8 mouse cellular contexts compared by ENCODE assay signal in genomic region chr5:123344963-123345852, GRCm38 (mm10). TPM values are rescaled to one million over a fixed set of nuclear protein-coding genes. Genes with fewer than 3 reads are reported as not detected.
DNase-seq lines count a peak whose midpoint lies in the region; ATAC-seq lines count a peak whose summit lies in the region.

No protein-coding gene starts in this region.

- H3K9me3 ChIP-seq in forebrain, embryonic 11.5 days (ENCODE audit: control insufficient read depth, low read length): no peaks in the 10 kb centered on the region
- H3K9me3 ChIP-seq in lung, embryonic 16.5 days (ENCODE audit: control insufficient read depth, low read length): no peaks in the 10 kb centered on the region

- peak overlapping the region; percentile 98 for H3K27ac ChIP-seq in forebrain, embryonic 11.5 days (ENCODE audit: low read depth, low read length)
- H3K27ac ChIP-seq in lung, embryonic 16.5 days (ENCODE audit: low read length): peak overlapping the region; percentile 99

- ATAC-seq in CD4-positive, CD25-positive, alpha-beta regulatory T cell, adult 4 months: peak; percentile 28
- ATAC-seq in forebrain, embryonic 11.5 days (replicated peaks; ENCODE audit: low FRiP score): peak; percentile 65
- peak; percentile 61 for ATAC-seq in lung, embryonic 16.5 days (ENCODE audit: low read depth)

- H3K9ac ChIP-seq in forebrain, embryonic 11.5 days (ENCODE audit: low read length): peak overlapping the region; percentile 99
- H3K9ac ChIP-seq in lung, embryonic 16.5 days (ENCODE audit: low read length): peak overlapping the region; percentile 98

- peaks cover 12% of the 10 kb centered on the region; the same call in 1 of the 2 replicates for H3K4me1 ChIP-seq in forebrain, embryonic 11.5 days (replicated peaks; ENCODE audit: control insufficient read depth, insufficient read depth, low read length)
- H3K4me1 ChIP-seq in lung, embryonic 16.5 days (replicated peaks; ENCODE audit: control insufficient read depth, insufficient read depth, low read length): peaks cover 20% of the 10 kb centered on the region

- intact Hi-C loops in heart, postnatal 10 days (cut with DNase I): loop anchor here (5.0 kb wide), 1 partner anchor 48 kb away; no protein-coding TSS in a partner anchor

- H3K4me3 ChIP-seq in forebrain, embryonic 11.5 days (ENCODE audit: low read depth, low read length): peak overlapping the region; percentile 93
- H3K4me3 ChIP-seq in lung, embryonic 16.5 days (ENCODE audit: low read length): peak overlapping the region; percentile 91

- H3K27me3 ChIP-seq in forebrain, embryonic 11.5 days (ENCODE audit: control insufficient read depth, insufficient read depth, low read length): no peaks in the 10 kb centered on the region
- no peaks in the 10 kb centered on the region for H3K27me3 ChIP-seq in lung, embryonic 16.5 days (ENCODE audit: control insufficient read depth, insufficient read depth, low read depth, low read length)

- H3K4me2 ChIP-seq in forebrain, embryonic 11.5 days (ENCODE audit: low read depth, low read length, severe bottlenecking): peak overlapping the region; percentile 82
- peak overlapping the region; percentile 91 for H3K4me2 ChIP-seq in lung, embryonic 16.5 days (ENCODE audit: low read depth, low read length)

- H3K36me3 ChIP-seq in forebrain, embryonic 11.5 days (ENCODE audit: control insufficient read depth, insufficient read depth, low read length): no peaks in the 10 kb centered on the region
- H3K36me3 ChIP-seq in lung, embryonic 16.5 days (ENCODE audit: control insufficient read depth, insufficient read depth, low read length): no peaks in the 10 kb centered on the region

- WGBS in forebrain, embryonic 11.5 days: under 1% methylated on average over 87 of the region's 87 CpGs
- WGBS in lung, embryonic 16.5 days: under 1% methylated on average over 68 of the region's 87 CpGs

- DNase-seq in brain, adult 2 months (ENCODE audit: low read depth, low spot score): peak; percentile 79
- DNase-seq in forebrain, embryonic 11.5 days (ENCODE audit: low spot score): peak; percentile 84
- peak; percentile 74 to 77 for DNase-seq in heart, postnatal 10 days
- DNase-seq in layer of hippocampus, adult 18-20 months (ENCODE audit: low spot score in 2 of 2): peak; percentile 19 to 67
- DNase-seq in ovary, postnatal 14 days (ENCODE audit: low spot score): peak; percentile 42
- DNase-seq in thymus, postnatal 25 days: peak; percentile 73

RNA-seq across cellular contexts. Expression of gene Bcl7a, which starts 1.6 kb away (rescaled TPM):
- polyA plus RNA-seq in CD4-positive, CD25-positive, alpha-beta regulatory T cell, adult 4 months (2017; shearing (Covaris generic)): 1 to 10 TPM; 7.2 to 9.8 TPM
- 57.1 and 61.7 TPM in 2 replicates for polyA plus RNA-seq in forebrain, embryonic 11.5 days (2014; fragmentation: Nextera tagmentation; extraction: Ambion mirVana)
- total RNA-seq in heart, postnatal 10 days (2021): 10 to 100 TPM; 11.9 to 14.2 TPM
- 10 to 100 TPM; 66.1 to 66.3 TPM for total RNA-seq in layer of hippocampus, adult 18-20 months (2021)
- 21.8 and 23.9 TPM in 2 replicates for polyA plus RNA-seq in lung, embryonic 16.5 days (2015; fragmentation: Nextera tagmentation; extraction: Ambion mirVana)

RNA-seq across cellular contexts. Expression of gene Mlxip, which starts 49.4 kb away (rescaled TPM):
- polyA plus RNA-seq in CD4-positive, CD25-positive, alpha-beta regulatory T cell, adult 4 months (2017; shearing (Covaris generic)): 10 to 100 TPM; 18.9 to 19.9 TPM
- polyA plus RNA-seq in forebrain, embryonic 11.5 days (2014; fragmentation: Nextera tagmentation; extraction: Ambion mirVana): 22.3 and 22.7 TPM in 2 replicates
- total RNA-seq in heart, postnatal 10 days (2021): 10 to 100 TPM; 24.7 to 26.3 TPM
- total RNA-seq in layer of hippocampus, adult 18-20 months (2021): 10 to 100 TPM; 15.4 to 20.6 TPM
- polyA plus RNA-seq in lung, embryonic 16.5 days (2015; fragmentation: Nextera tagmentation; extraction: Ambion mirVana): 15.0 and 17.8 TPM in 2 replicates

Comparison
In these comparisons a context has a peak if more than half of its experiments do, and no peak if none do; other contexts are left out.
1. Peak in every context shown above with its lines: DNase-seq, ATAC-seq, H3K4me3 ChIP-seq and H3K27ac ChIP-seq.